Mouse (Mus musculus) embryo, embryonic 9.5 days (tissue): ENCODE data around the gene Rhoq.
A peak's percentile ranks its signal among the peaks of the same experiment; 100 is the strongest.

Experiments
- DNase-seq: peaks from one replicate; pipeline ENCODE4 v3.0.0-alpha.2; 2017; ENCODE audit errors: extremely low spot score

Rhoq gene

DNA sequence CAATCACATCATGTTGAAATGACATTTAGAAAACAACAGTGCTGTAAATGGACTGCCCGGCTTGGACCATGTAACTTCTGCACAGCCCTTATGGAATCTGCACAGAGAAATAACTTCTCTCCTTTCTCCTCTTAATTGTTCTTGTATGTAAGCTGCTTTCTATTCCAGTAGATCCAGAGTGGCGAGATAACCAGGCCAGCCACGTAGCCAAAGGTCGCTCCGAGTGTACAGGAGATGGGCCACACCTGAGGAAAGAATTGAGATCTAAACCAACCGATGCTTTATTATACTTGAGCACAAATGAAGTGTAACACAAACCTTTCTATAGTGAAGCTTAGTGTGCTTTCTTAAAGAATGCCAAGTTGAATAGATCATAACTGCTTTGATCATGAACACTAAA is 34.4 kb downstream of the Rhoq start:
- no peak for DNase-seq

DNA sequence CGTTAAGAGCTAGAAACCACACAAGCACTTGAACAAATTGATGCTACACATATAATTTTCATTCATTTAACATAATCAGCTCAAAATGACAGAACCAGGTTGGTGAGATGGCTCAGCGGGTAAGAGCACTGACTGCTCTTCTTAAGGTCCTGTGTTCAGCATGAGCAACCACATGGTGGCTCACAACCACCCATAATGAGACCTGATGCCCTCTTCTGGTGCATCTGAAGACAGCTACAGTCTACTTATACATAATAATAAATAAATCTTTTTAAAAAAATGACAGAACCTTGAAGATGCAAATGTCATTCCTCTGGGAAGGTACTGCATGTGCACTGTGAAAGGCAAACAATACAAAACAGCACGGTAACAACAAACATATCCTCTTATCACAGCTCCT is 46.1 kb downstream of the Rhoq start:
- no peak for DNase-seq

DNA sequence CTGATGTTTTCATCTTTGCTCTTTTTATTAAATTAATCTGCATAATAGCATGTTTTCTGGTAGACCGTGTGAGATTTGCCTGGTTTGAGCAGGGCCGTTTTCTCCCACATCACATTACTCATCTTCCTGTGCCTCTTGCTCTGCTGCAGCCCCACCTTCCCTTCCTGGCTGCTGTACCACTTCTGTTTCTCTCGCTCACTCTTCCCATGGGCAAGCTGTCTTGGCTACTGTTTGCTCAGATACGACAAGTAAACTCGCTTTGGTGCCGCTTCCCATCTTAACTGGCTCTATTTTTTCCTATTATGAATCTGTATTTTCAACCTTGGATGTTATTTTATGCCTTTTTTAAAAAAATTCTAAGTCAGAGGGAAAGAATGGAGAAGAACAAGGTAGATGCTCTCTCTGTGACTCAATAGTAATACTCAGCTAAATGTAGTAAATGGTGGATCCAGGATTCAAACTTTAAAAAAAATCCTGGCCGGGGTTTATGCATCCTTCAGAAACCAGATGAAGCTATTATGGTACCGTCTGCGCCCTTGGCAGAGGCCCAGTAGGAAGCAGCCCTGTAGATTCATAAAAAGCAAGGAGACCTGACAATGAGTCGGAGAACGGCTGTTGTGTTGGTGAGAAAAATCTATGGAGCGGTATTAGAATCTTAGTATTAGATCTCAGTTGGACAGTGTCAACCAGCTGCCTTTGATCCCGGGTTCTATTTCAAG is 48.6 kb downstream of the Rhoq start:
- no peak for DNase-seq

DNA sequence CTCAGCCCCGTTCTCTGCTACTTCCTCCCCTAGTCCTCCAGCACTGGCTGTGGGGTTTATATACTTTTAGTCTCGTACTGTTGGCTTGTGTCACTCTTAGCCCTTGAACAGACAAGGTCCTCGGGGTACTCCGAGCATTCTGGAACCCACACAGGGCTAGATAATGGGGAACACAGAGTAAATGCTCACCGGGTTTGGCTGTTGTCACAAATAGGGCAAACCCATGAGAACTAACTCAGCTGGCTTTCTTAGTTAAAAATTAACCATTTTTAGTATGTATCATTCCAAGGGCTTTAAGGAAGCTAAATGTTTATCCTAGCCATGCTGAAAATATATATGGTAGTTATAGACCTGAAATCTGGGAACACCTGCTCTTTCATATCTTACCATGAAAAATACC is 56.8 kb downstream of the Rhoq start:
- DNase-seq: no peak

DNA sequence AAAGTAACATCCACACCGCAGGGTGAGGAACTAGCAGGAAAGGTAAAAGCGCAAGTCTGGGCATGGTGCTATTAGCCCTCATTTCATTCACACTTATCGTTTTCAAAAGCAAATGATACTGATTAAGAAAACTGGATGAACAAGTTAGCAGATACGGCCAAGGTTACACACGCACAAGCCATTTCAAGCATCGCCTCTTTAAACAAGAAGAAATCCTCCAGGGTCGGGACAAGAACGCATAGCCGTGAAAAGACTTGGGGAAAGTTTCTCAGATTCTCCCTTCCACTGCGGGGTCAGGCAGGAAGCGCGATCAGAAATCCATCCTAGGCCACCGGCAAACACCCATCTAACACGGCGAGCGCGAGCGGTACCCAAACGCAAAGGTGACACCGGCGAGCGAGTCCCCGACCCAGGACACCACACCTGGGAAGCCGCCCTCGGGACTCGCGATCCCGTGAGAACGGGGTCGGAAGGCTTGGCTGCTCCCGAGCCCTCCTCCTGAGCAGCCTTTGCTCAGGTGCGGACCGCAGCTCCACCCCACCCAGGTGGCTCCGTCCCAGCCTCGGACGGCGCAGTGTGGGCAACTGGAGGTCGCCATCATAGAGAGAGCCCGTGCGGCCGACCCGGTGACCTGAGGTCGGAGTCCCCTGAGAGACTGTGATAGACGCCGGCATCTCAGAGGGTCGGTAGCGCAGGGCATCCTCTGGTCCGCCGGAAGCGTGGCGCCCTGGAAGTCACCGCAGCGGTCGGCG is 61.8 kb downstream of the Rhoq start:
- no peak for DNase-seq

DNA sequence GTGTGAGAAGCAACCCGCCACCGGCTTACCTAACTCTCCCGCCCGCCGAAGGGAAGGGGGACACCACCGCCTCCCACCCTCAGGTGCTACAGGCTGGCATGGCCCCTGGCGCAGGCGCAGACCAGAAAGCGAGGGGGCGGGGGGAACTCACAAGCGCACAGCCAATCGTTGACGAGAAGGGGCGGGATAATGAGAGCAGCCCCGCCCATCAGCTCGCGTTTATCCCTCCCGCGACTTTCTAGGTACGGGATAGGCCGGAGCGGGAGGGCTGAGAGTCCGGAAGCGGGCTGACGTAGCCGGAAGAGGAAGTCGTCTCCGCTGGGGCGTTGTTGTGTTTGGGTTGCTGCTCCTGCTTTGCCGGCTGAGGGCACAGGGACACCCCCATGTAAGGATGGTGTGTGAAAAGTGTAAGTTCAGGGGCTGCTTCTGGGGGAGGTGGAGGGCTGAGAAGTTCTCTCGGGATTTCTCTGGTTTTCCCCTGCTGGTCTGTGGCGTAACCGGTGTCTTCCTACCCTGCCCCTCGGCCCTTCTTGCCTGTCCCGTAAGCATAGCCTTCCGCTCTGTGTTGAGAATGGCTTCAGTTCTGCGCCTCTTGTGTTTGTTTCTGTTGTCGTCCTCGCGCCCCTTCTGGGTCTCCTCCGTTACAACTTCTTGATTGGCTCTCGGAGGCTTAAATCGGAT is 62.5 kb downstream of the Rhoq start, which contains the start of the genes Pigf and Cript:
Pigf (minus strand) TSS at position 138 of the 681 bp plus-strand sequence.
Cript (plus strand) TSS at position 282 of the 681 bp plus-strand sequence.
- peak; percentile 98 for DNase-seq

DNA sequence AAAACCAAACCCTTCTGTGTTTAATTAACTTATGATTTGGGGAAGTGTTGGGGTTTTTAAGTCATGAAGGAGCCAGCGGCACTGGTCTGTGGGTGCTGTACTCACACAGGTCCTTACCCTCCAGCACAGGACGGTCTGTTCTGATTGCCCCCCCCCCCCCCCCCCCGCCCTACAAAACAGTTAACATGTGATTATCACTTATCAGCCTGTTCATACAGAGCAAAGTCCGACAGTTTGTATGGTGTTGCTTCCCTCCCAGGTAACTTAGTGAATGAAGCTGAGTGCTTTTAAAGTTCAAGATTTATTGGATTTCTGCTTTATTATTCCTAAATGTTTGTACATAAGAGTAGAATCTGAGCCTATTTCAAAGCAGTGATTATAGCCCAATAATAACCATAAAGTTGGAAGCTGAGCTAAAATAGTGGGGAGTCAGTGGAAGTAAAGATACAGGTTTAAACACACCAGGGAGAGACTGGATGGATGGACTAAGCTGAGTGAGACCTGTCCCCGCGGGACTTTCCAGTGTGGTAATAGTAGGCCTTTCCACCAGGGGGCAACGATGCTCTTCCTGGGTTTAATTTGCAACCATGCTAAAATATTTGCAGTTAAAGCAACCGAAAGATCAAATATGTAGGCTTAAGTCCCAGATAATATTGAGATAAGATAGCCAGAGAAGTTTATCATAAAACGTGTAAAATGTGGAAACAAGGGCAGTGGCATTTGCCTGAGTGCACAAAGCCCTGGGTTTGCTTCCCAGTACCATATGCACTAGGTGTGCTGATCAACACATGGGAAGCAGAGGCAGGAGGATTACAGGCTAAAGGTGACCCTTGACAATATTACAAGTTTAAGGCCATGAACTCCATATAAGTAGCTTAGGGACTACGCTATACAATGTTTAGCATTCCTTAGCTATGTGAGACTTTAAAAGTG is 73.5 kb downstream of the Rhoq start:
- DNase-seq: no peak

DNA sequence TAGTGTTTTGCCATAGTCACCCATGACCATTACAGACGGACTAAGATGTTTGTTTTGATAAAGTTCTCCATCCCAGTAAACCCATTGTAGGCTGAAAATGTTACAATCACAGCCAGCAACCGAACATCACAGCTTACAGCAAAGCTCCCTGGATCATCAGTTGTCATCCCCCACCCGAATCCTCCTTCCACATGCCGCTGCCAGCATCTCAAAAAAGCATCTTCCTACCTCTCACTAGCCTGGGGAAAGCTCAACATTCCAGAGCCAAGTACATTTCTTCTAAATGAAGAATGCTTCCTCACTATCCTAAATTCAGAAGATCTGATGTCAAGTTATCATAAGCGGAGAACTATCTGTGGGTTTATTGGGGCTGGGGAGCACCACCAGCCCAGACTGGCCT is 75.6 kb downstream of the Rhoq start:
- DNase-seq: no peak

DNA sequence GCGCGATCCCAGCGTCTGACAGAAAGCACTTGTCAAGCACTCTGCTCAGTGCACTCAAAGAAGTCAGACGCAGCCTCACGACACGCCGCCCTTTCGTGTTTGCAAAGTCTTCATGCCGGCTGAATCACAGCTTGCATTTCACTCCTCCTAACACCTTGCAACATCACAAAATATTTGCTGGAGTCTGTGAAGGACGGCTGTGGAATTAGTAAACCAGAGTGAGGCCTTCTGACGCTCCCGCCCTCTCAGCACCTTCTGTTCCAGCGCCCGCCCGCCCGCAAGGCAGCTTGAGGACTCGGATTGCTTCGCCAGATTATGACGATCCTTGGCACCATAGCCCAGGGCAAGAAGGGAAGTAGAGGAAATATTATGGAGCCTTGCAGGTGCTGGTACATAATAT is 78.9 kb downstream of the Rhoq start:
- DNase-seq: no peak

DNA sequence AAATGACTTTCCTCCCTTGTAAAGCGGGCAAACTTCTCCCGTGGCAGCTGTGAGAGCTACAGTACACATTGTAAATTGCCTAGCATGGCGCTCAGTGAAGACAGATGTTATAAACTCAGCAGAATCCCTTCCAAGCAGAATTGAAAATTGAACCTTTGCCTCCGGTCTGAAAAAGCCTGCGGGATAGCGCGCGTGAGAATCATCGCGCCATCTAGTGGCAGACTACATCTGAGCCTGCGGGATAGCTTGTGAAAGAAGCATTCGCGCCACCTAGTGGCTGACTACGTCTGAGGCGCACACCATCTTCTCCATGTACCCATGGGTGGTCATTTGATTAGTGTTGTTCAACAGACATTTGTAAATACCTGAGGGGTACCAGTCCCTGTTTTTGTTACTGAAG is 81.5 kb downstream of the Rhoq start:
- DNase-seq: peak; percentile 83

DNA sequence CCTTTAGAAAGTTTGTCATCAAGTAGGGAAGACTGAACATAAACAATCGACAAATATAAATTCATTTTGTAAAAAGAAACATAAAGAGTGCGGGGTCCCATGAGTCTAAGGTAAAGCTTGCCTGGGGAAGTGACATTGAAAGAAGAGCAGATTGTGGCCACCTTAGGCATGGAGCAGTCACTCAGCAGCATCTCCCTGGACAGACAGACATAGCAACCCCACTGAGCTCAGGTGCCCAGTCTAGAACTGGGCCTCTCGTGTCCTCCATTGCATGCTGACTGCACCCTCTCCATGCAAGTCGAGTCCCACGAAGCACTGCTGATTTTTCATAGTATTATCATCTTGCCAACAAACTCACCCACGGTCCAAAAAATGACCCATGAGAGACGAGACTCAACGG is 81.9 kb downstream of the Rhoq start:
- no peak for DNase-seq
